Comparison of ENCODE assay signal across 9 mouse cellular contexts in the genomic region with DNA sequence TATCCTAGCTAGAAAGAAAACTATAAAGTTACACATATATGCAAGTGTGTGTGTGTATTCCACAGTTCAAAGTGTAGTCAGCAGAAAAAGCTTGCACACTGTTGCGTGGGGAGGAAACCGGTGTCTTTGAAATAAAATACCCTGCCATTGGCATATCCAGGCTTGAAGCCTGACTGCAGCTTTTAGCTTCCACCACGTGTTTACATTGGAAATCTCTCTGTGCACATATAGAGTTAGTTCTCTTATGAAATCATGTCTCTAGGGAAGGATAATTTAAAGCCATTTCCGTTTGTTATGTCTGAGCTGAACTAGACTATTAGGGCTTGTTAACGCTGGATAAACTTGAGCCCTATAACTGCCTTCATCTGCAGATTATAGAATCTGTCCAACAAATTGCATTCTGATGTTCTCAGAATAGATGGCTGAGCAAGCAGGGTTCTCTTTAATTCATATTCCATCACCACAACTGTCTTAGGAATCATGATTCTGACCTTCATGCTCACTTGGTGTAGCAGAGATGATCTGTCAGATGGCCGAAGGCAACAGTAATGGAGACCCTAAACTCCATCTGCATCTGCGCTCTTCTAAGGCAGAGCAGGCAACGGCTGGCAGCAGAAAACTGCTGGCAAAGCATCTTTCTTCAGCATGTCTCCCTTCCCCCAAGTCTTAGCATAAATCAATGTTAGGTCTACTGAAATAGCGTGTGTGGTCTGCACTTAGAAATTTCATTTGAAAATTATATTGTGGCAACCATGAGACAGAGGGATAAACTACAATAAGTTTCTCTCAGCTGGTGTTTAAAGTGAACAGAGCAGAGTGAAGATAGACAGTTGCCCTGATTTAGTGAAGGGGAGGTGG.
DNase-seq lines count a peak whose midpoint lies in the region; ATAC-seq and TF ChIP-seq lines count a peak whose summit lies in the region.
"Had no signal": no experiment of that assay in that cellular context is flagged by ENCODE, and none has a peak within 500 bp of the region (broad histone marks: within the 10 kb centered on the region; RNA-seq: fewer than 3 reads in every experiment).

No protein-coding gene starts in this region.

- intact Hi-C loops in left cerebral cortex, adult 2 months (cut with DNase I): no loop called here

- H3K4me3 ChIP-seq in kidney, embryonic 15.5 days (replicated peaks): no peak overlapping the region
- no peak overlapping the region for H3K4me3 ChIP-seq in embryonic facial prominence, embryonic 15.5 days (replicated peaks)
- no peak overlapping the region for H3K4me3 ChIP-seq in hindbrain, embryonic 14.5 days (replicated peaks; ENCODE audit: low read length)
- no peak overlapping the region for H3K4me3 ChIP-seq in neural tube, embryonic 12.5 days
- H3K4me3 ChIP-seq in left cerebral cortex, adult 2 months: no peak overlapping the region

- peaks cover 59% of the 10 kb centered on the region for H3K4me1 ChIP-seq in kidney, embryonic 15.5 days
- H3K4me1 ChIP-seq in embryonic facial prominence, embryonic 15.5 days: peaks cover 55% of the 10 kb centered on the region
- peaks cover 32% of the 10 kb centered on the region for H3K4me1 ChIP-seq in hindbrain, embryonic 14.5 days (replicated peaks; ENCODE audit: control insufficient read depth, insufficient read depth, low read length)
- peaks cover 48% of the 10 kb centered on the region for H3K4me1 ChIP-seq in neural tube, embryonic 12.5 days

- no peaks in the 10 kb centered on the region for H3K9me3 ChIP-seq in kidney, embryonic 15.5 days (replicated peaks)
- H3K9me3 ChIP-seq in embryonic facial prominence, embryonic 15.5 days (replicated peaks): no peaks in the 10 kb centered on the region
- no peaks in the 10 kb centered on the region for H3K9me3 ChIP-seq in hindbrain, embryonic 14.5 days (ENCODE audit: control insufficient read depth, low read length)
- no peaks in the 10 kb centered on the region for H3K9me3 ChIP-seq in neural tube, embryonic 12.5 days

- WGBS in kidney, embryonic 15.5 days: 27% methylated on average over 9 of the region's 9 CpGs
- 13% methylated on average over 9 of the region's 9 CpGs for WGBS in embryonic facial prominence, embryonic 15.5 days
- WGBS in hindbrain, embryonic 14.5 days: 51% methylated on average over 9 of the region's 9 CpGs
- 55% methylated on average over 9 of the region's 9 CpGs for WGBS in neural tube, embryonic 12.5 days

- no peaks in the 10 kb centered on the region for H3K27me3 ChIP-seq in kidney, embryonic 15.5 days
- no peaks in the 10 kb centered on the region for H3K27me3 ChIP-seq in embryonic facial prominence, embryonic 15.5 days
- no peaks in the 10 kb centered on the region for H3K27me3 ChIP-seq in hindbrain, embryonic 14.5 days (ENCODE audit: control insufficient read depth, insufficient read depth, low read length)
- no peaks in the 10 kb centered on the region for H3K27me3 ChIP-seq in neural tube, embryonic 12.5 days (replicated peaks)

- DNase-seq in kidney, postnatal 14 days: no peak
- no peak for DNase-seq in hindbrain, embryonic 14.5 days (ENCODE audit: low spot score)
- no peak for DNase-seq in right cerebral cortex, postnatal 36 days (ENCODE audit: low spot score in 2 of 2)
- DNase-seq in layer of hippocampus, adult 18-20 months (ENCODE audit: low spot score in 2 of 2): no peak
- no peak for DNase-seq in left cerebral cortex, adult 2 months (ENCODE audit: extremely low spot score in 1 of 2, low spot score in 2 of 2)
- DNase-seq: cerebellum, adult 2 months had no signal

- H3K27ac ChIP-seq in kidney, embryonic 15.5 days: peak overlapping the region; percentile 89
- peak overlapping the region; percentile 86 for H3K27ac ChIP-seq in embryonic facial prominence, embryonic 15.5 days (replicated peaks)
- H3K27ac ChIP-seq in hindbrain, embryonic 14.5 days: peak overlapping the region; percentile 49; the same call in 1 of the 2 replicates
- no peak overlapping the region for H3K27ac ChIP-seq in neural tube, embryonic 12.5 days
- H3K27ac ChIP-seq in left cerebral cortex, adult 2 months: no peak overlapping the region

- H3K9ac ChIP-seq in kidney, embryonic 15.5 days: no peak overlapping the region
- H3K9ac ChIP-seq in embryonic facial prominence, embryonic 15.5 days: no peak overlapping the region; the same call in 1 of the 2 replicates
- no peak overlapping the region for H3K9ac ChIP-seq in hindbrain, embryonic 14.5 days
- H3K9ac ChIP-seq in neural tube, embryonic 12.5 days: no peak overlapping the region

- H3K4me2 ChIP-seq in kidney, embryonic 15.5 days: no peak overlapping the region
- H3K4me2 ChIP-seq in embryonic facial prominence, embryonic 15.5 days (replicated peaks): no peak overlapping the region
- no peak overlapping the region for H3K4me2 ChIP-seq in hindbrain, embryonic 14.5 days (replicated peaks)
- 0 out of 2 replicates have a peak overlapping the region, but pooled peaks have one; percentile 1 for H3K4me2 ChIP-seq in neural tube, embryonic 12.5 days (replicated peaks)

- no peaks in the 10 kb centered on the region for H3K36me3 ChIP-seq in kidney, embryonic 15.5 days
- no peaks in the 10 kb centered on the region for H3K36me3 ChIP-seq in embryonic facial prominence, embryonic 15.5 days
- H3K36me3 ChIP-seq in hindbrain, embryonic 14.5 days (replicated peaks; ENCODE audit: control insufficient read depth, insufficient read depth): no peaks in the 10 kb centered on the region
- H3K36me3 ChIP-seq in neural tube, embryonic 12.5 days: no peaks in the 10 kb centered on the region

- ATAC-seq in kidney, embryonic 15.5 days (replicated peaks; ENCODE audit: low FRiP score): peak; percentile 53
- ATAC-seq in embryonic facial prominence, embryonic 15.5 days (ENCODE audit: insufficient number of reproducible peaks, low FRiP score, low TSS enrichment, low read depth): peak; percentile 73
- no peak; the same call in 1 of the 2 replicates for ATAC-seq in hindbrain, embryonic 14.5 days (ENCODE audit: low FRiP score)
- 0 out of 2 replicates have a peak, but pooled peaks have one; percentile 58 for ATAC-seq in neural tube, embryonic 12.5 days (ENCODE audit: low FRiP score, low read depth)

- no peak for TF ChIP-seq CTCF in left cerebral cortex, adult 2 months (IDR thresholded peaks at IDR 0.05)

Comparison
In these comparisons a context has a peak if more than half of its experiments do, and no peak if none do; other contexts are left out.
1. H3K27ac ChIP-seq: peak in kidney, embryonic 15.5 days (single experiment), embryonic facial prominence, embryonic 15.5 days (single experiment) and hindbrain, embryonic 14.5 days (single experiment); none in neural tube, embryonic 12.5 days (single experiment) and left cerebral cortex, adult 2 months (single experiment).